Mouse (Mus musculus): ENCODE data around the gene Clybl.

GRCm38 (mm10) chr14:122267590-122267989 is 86.1 kb downstream of the Clybl start:
- TF ChIP-seq CTCF (IDR thresholded peaks at IDR 0.05; ENCODE audit: borderline replicate concordance, insufficient read depth, low read depth, low read length), result no peak
- TF ChIP-seq POLR2A (IDR thresholded peaks at IDR 0.05; ENCODE audit: borderline replicate concordance, insufficient read depth, low read length), result no peak

Measured in cerebellum, adult 2 months (tissue).